In genomic region chr17:24472512-24472911, GRCm38 (mm10) we compare ENCODE assay signal across 8 mouse cellular contexts. TPM values are rescaled to one million over a fixed set of nuclear protein-coding genes. Genes with fewer than 3 reads are reported as not detected.
DNase-seq lines count a peak whose midpoint lies in the region; ATAC-seq and TF ChIP-seq lines count a peak whose summit lies in the region.

No protein-coding gene starts in this region.

- peaks cover 48% of the 10 kb centered on the region for H3K36me3 ChIP-seq in heart, embryonic 13.5 days
- peaks cover 29% of the 10 kb centered on the region for H3K36me3 ChIP-seq in kidney, postnatal 0 days (ENCODE audit: insufficient read depth, low read length)
- H3K36me3 ChIP-seq in midbrain, embryonic 10.5 days: peaks cover 53% of the 10 kb centered on the region
- peaks cover 22% of the 10 kb centered on the region for H3K36me3 ChIP-seq in thymus, adult 2 months (ENCODE audit: control insufficient read depth, insufficient read depth, low read length)

- H3K4me3 ChIP-seq in left cerebral cortex, adult 2 months: peak overlapping the region; percentile 81
- peak overlapping the region; percentile 56 for H3K4me3 ChIP-seq in cortical plate, adult 2 months (ENCODE audit: insufficient read depth, low read length)
- peak overlapping the region; percentile 95 for H3K4me3 ChIP-seq in heart, embryonic 13.5 days
- no peak overlapping the region for H3K4me3 ChIP-seq in kidney, postnatal 0 days (replicated peaks; ENCODE audit: low read depth, low read length)
- peak overlapping the region; percentile 95 for H3K4me3 ChIP-seq in midbrain, embryonic 10.5 days
- H3K4me3 ChIP-seq in thymus, adult 2 months (ENCODE audit: control insufficient read depth, insufficient read depth, low read length): no peak overlapping the region

- no peak for TF ChIP-seq CTCF in left cerebral cortex, adult 2 months (IDR thresholded peaks at IDR 0.05)
- TF ChIP-seq CTCF in cortical plate, adult 2 months (IDR thresholded peaks at IDR 0.05; ENCODE audit: extremely low read depth, insufficient read depth, low read length): no peak
- no peak for TF ChIP-seq CTCF in kidney, postnatal 0 days (IDR thresholded peaks at IDR 0.05; ENCODE audit: low read depth)
- TF ChIP-seq CTCF in thymus, adult 2 months (IDR thresholded peaks at IDR 0.05; ENCODE audit: borderline replicate concordance, control insufficient read depth, extremely low read depth, insufficient read depth, low read length, poor library complexity): no peak

- H3K27ac ChIP-seq in left cerebral cortex, adult 2 months: no peak overlapping the region; the same call in 1 of the 2 replicates
- peak overlapping the region; percentile 22; the same call in 1 of the 2 replicates for H3K27ac ChIP-seq in cortical plate, adult 2 months (ENCODE audit: insufficient read depth, low read length)
- no peak overlapping the region for H3K27ac ChIP-seq in heart, embryonic 13.5 days (replicated peaks)
- peak overlapping the region; percentile 68 for H3K27ac ChIP-seq in kidney, postnatal 0 days
- no peak overlapping the region for H3K27ac ChIP-seq in midbrain, embryonic 10.5 days (replicated peaks)
- no peak overlapping the region for H3K27ac ChIP-seq in thymus, adult 2 months (ENCODE audit: control insufficient read depth, insufficient read depth, low read length)

- H3K27me3 ChIP-seq in heart, embryonic 13.5 days (replicated peaks): no peaks in the 10 kb centered on the region
- no peaks in the 10 kb centered on the region for H3K27me3 ChIP-seq in kidney, postnatal 0 days (ENCODE audit: insufficient read depth, low read length)
- H3K27me3 ChIP-seq in midbrain, embryonic 10.5 days (ENCODE audit: low read depth, poor library complexity, severe bottlenecking): no peaks in the 10 kb centered on the region
- H3K27me3 ChIP-seq in thymus, adult 2 months (ENCODE audit: control insufficient read depth, insufficient read depth, low read length): no peaks in the 10 kb centered on the region

- H3K4me1 ChIP-seq in cortical plate, adult 2 months (ENCODE audit: control insufficient read depth, insufficient read depth, low read length): peaks cover 9% of the 10 kb centered on the region
- peaks cover 43% of the 10 kb centered on the region for H3K4me1 ChIP-seq in heart, embryonic 13.5 days
- H3K4me1 ChIP-seq in kidney, postnatal 0 days (replicated peaks; ENCODE audit: insufficient read depth, low read length): peaks cover 24% of the 10 kb centered on the region
- peaks cover 28% of the 10 kb centered on the region for H3K4me1 ChIP-seq in midbrain, embryonic 10.5 days
- H3K4me1 ChIP-seq in thymus, adult 2 months (replicated peaks; ENCODE audit: control insufficient read depth, insufficient read depth, low read length): peaks cover 19% of the 10 kb centered on the region

- no peak for DNase-seq in left cerebral cortex, adult 2 months (ENCODE audit: extremely low spot score in 1 of 2, low spot score in 2 of 2)
- no peak for DNase-seq in left cerebral cortex, adult 8-10 months (ENCODE audit: low spot score in 2 of 2)
- DNase-seq in kidney, postnatal 0 days (ENCODE audit: low spot score): peak; percentile 89
- no peak for DNase-seq in midbrain, embryonic 10.5 days (ENCODE audit: low spot score)
- DNase-seq in thymus, adult 2 months: no peak
- no peak for DNase-seq in right cerebral cortex, adult 18-20 months

- peak overlapping the region; percentile 97 for H3K9ac ChIP-seq in heart, embryonic 13.5 days
- no peak overlapping the region for H3K9ac ChIP-seq in kidney, postnatal 0 days (ENCODE audit: low read depth, low read length)

- no peak for ATAC-seq in heart, embryonic 13.5 days (ENCODE audit: extremely low read depth, insufficient number of reproducible peaks, low FRiP score, low TSS enrichment)
- peak; percentile 47 for ATAC-seq in kidney, postnatal 0 days (replicated peaks; ENCODE audit: low FRiP score, low read depth)

- peak overlapping the region; percentile 100 for H3K4me2 ChIP-seq in heart, embryonic 13.5 days
- peak overlapping the region; percentile 95 for H3K4me2 ChIP-seq in kidney, postnatal 0 days (ENCODE audit: low read length)

- intact Hi-C loops in left cerebral cortex, adult 2 months (cut with DNase I): no loop called here

- 75% methylated on average over 4 of the region's 4 CpGs for WGBS in heart, embryonic 13.5 days
- WGBS in kidney, postnatal 0 days: 30% methylated on average over 4 of the region's 4 CpGs
- WGBS in midbrain, embryonic 10.5 days: 91% methylated on average over 4 of the region's 4 CpGs
- 92% methylated on average over 4 of the region's 4 CpGs for WGBS in thymus, adult 2 months

- H3K9me3 ChIP-seq in heart, embryonic 13.5 days: no peaks in the 10 kb centered on the region
- no peaks in the 10 kb centered on the region for H3K9me3 ChIP-seq in kidney, postnatal 0 days (replicated peaks; ENCODE audit: low read length)
- H3K9me3 ChIP-seq in midbrain, embryonic 10.5 days (replicated peaks): no peaks in the 10 kb centered on the region

- TF ChIP-seq POLR2A in cortical plate, adult 2 months (IDR thresholded peaks at IDR 0.05; ENCODE audit: extremely low read depth, insufficient read depth, low read length): peak; percentile 44; the same call in 1 of the 2 replicates
- no peak for TF ChIP-seq POLR2A in thymus, adult 2 months (IDR thresholded peaks at IDR 0.05; ENCODE audit: control insufficient read depth, extremely low read depth, insufficient read depth, low read length, poor library complexity)

RNA-seq across cellular contexts. Expression of gene Bricd5, which starts 1.2 kb away (rescaled TPM):
- total RNA-seq in left cerebral cortex, adult 2 months (2021): 1 to 10 TPM; 1.7 to 1.9 TPM
- 1 to 10 TPM; 1.6 to 2.4 (median 1.8) TPM for total RNA-seq in left cerebral cortex, adult 8-10 months (2022)
- polyA plus RNA-seq in cortical plate, adult 2 months (2012; rRNA removed): 1.1 and 1.4 TPM in 2 replicates
- polyA plus RNA-seq in heart, embryonic 13.5 days (2015; fragmentation: Nextera tagmentation; extraction: Ambion mirVana): 0.27 TPM in 1 of 2 replicates, not detected in the other
- polyA plus RNA-seq in kidney, postnatal 0 days (2015; fragmentation: Nextera tagmentation; extraction: Ambion mirVana): 1.2 and 1.6 TPM in 2 replicates
- polyA plus RNA-seq in midbrain, embryonic 10.5 days (2016; fragmentation: Nextera tagmentation; extraction: Ambion mirVana): 0.21 and 0.22 TPM in 2 replicates
- polyA plus RNA-seq in thymus, adult 2 months (2012; rRNA removed): 0.57 and 0.97 TPM in 2 replicates

RNA-seq across cellular contexts. Expression of gene Pgp, which starts 2.3 kb away (rescaled TPM):
- total RNA-seq in left cerebral cortex, adult 2 months (2021): 10 to 100 TPM; 65.8 to 69.6 TPM
- 10 to 100 TPM; 59.0 to 68.7 (median 63.8) TPM for total RNA-seq in left cerebral cortex, adult 8-10 months (2022)
- 97.1 and 99.3 TPM in 2 replicates for polyA plus RNA-seq in cortical plate, adult 2 months (2012; rRNA removed)
- polyA plus RNA-seq in heart, embryonic 13.5 days (2015; fragmentation: Nextera tagmentation; extraction: Ambion mirVana): 61.3 and 66.8 TPM in 2 replicates
- polyA plus RNA-seq in kidney, postnatal 0 days (2015; fragmentation: Nextera tagmentation; extraction: Ambion mirVana): 61.7 and 64.0 TPM in 2 replicates
- 76.4 and 83.5 TPM in 2 replicates for polyA plus RNA-seq in midbrain, embryonic 10.5 days (2016; fragmentation: Nextera tagmentation; extraction: Ambion mirVana)
- 58.8 and 65.4 TPM in 2 replicates for polyA plus RNA-seq in thymus, adult 2 months (2012; rRNA removed)

RNA-seq across cellular contexts. Expression of gene E4f1, which starts 2.4 kb away (rescaled TPM):
- total RNA-seq in left cerebral cortex, adult 2 months (2021): 10 to 100 TPM; 37.7 to 41.7 TPM
- 10 to 100 TPM; 32.3 to 36.2 (median 34.5) TPM for total RNA-seq in left cerebral cortex, adult 8-10 months (2022)
- 77.3 and 79.2 TPM in 2 replicates for polyA plus RNA-seq in cortical plate, adult 2 months (2012; rRNA removed)
- 24.5 and 25.9 TPM in 2 replicates for polyA plus RNA-seq in heart, embryonic 13.5 days (2015; fragmentation: Nextera tagmentation; extraction: Ambion mirVana)
- polyA plus RNA-seq in kidney, postnatal 0 days (2015; fragmentation: Nextera tagmentation; extraction: Ambion mirVana): 9.8 and 12.0 TPM in 2 replicates
- 36.2 and 42.9 TPM in 2 replicates for polyA plus RNA-seq in midbrain, embryonic 10.5 days (2016; fragmentation: Nextera tagmentation; extraction: Ambion mirVana)
- 166 and 188 TPM in 2 replicates for polyA plus RNA-seq in thymus, adult 2 months (2012; rRNA removed)

RNA-seq across cellular contexts. Expression of gene Mlst8, which starts 6.4 kb away (rescaled TPM):
- total RNA-seq in left cerebral cortex, adult 2 months (2021): 10 to 100 TPM; 34.5 to 37.1 TPM
- total RNA-seq in left cerebral cortex, adult 8-10 months (2022): 10 to 100 TPM; 29.2 to 39.0 (median 35.4) TPM
- polyA plus RNA-seq in cortical plate, adult 2 months (2012; rRNA removed): 37.0 and 39.1 TPM in 2 replicates
- polyA plus RNA-seq in heart, embryonic 13.5 days (2015; fragmentation: Nextera tagmentation; extraction: Ambion mirVana): 18.1 TPM in 2 replicates
- 24.1 and 24.2 TPM in 2 replicates for polyA plus RNA-seq in kidney, postnatal 0 days (2015; fragmentation: Nextera tagmentation; extraction: Ambion mirVana)
- 40.2 and 40.9 TPM in 2 replicates for polyA plus RNA-seq in midbrain, embryonic 10.5 days (2016; fragmentation: Nextera tagmentation; extraction: Ambion mirVana)
- polyA plus RNA-seq in thymus, adult 2 months (2012; rRNA removed): 78.9 and 84.5 TPM in 2 replicates

RNA-seq across cellular contexts. Expression of gene Caskin1, which starts 15.9 kb away (rescaled TPM):
- 100 to 1,000 TPM; 134 to 144 TPM for total RNA-seq in left cerebral cortex, adult 2 months (2021)
- total RNA-seq in left cerebral cortex, adult 8-10 months (2022): 100 to 1,000 TPM; 119 to 135 (median 127) TPM
- polyA plus RNA-seq in cortical plate, adult 2 months (2012; rRNA removed): 106 and 109 TPM in 2 replicates
- 0.55 and 0.76 TPM in 2 replicates for polyA plus RNA-seq in heart, embryonic 13.5 days (2015; fragmentation: Nextera tagmentation; extraction: Ambion mirVana)
- 0.82 and 1.1 TPM in 2 replicates for polyA plus RNA-seq in kidney, postnatal 0 days (2015; fragmentation: Nextera tagmentation; extraction: Ambion mirVana)
- 6.7 and 8.5 TPM in 2 replicates for polyA plus RNA-seq in midbrain, embryonic 10.5 days (2016; fragmentation: Nextera tagmentation; extraction: Ambion mirVana)
- polyA plus RNA-seq in thymus, adult 2 months (2012; rRNA removed): 0.15 and 0.20 TPM in 2 replicates

Comparison
In these comparisons a context has a peak if more than half of its experiments do, and no peak if none do; other contexts are left out.
1. H3K27ac ChIP-seq: peak in cortical plate, adult 2 months (single experiment) and kidney, postnatal 0 days (single experiment); none in left cerebral cortex, adult 2 months (single experiment), heart, embryonic 13.5 days (single experiment), midbrain, embryonic 10.5 days (single experiment) and thymus, adult 2 months (single experiment).
2. H3K4me3 ChIP-seq: peak in left cerebral cortex, adult 2 months (single experiment), cortical plate, adult 2 months (single experiment), heart, embryonic 13.5 days (single experiment) and midbrain, embryonic 10.5 days (single experiment); none in kidney, postnatal 0 days (single experiment) and thymus, adult 2 months (single experiment).